Mouse (Mus musculus) midbrain, embryonic 14.5 days (tissue): ENCODE data around the gene Lin37. TPM values are rescaled to one million over a fixed set of nuclear protein-coding genes. Genes with fewer than 3 reads are reported as not detected.

Experiments used
- ATAC-seq: fragments of 200-750 bp; cut with Nextera tagmentation; 2 replicates; pipeline ENCODE4 v1.8.0; 2017; ENCODE audit warnings: moderate number of reproducible peaks, moderate library complexity; ENCODE audit not compliant: low FRiP score, low TSS enrichment
- DNase-seq: peaks from one replicate; pipeline ENCODE4 v3.0.0-alpha.2; 2015
- H3K27ac ChIP-seq: fragments of 300-500 bp; sonication (generic); replicated peaks from 2 replicates; pipeline ENCODE4 v1.5.1; 2014; ENCODE audit warnings: mild to moderate bottlenecking, low read depth, low read length, moderate library complexity
- H3K27me3 ChIP-seq: fragments of 300-500 bp; sonication (generic); 2 replicates; pipeline ENCODE4 v1.6.1; 2014; ENCODE audit warnings: low read length, control low read depth, mixed read lengths; ENCODE audit not compliant: control insufficient read depth, insufficient read depth
- H3K36me3 ChIP-seq: fragments of 300-500 bp; sonication (generic); 2 replicates; pipeline ENCODE4 v1.6.1; 2014; ENCODE audit warnings: low read length, control low read depth; ENCODE audit not compliant: control insufficient read depth, insufficient read depth
- H3K4me1 ChIP-seq: fragments of 300-500 bp; sonication (generic); 2 replicates; pipeline ENCODE4 v1.6.1; 2014; ENCODE audit warnings: mild to moderate bottlenecking, antibody characterized with exemption, low read length, control low read depth; ENCODE audit not compliant: control insufficient read depth, insufficient read depth
- H3K4me2 ChIP-seq: fragments of 300-500 bp; sonication (generic); 2 replicates; pipeline ENCODE4 v1.6.1; 2014; ENCODE audit warnings: mild to moderate bottlenecking, low read length, moderate library complexity
- H3K4me3 ChIP-seq: fragments of 300-500 bp; sonication (generic); replicated peaks from 2 replicates; pipeline ENCODE4 v1.5.1; 2014; ENCODE audit warnings: low read depth, low read length
- H3K9ac ChIP-seq: fragments of 300-500 bp; sonication (generic); replicated peaks from 2 replicates; pipeline ENCODE4 v1.6.1; 2014; ENCODE audit warnings: mild to moderate bottlenecking, low read length, moderate library complexity
- H3K9me3 ChIP-seq: fragments of 300-500 bp; sonication (generic); 2 replicates; pipeline ENCODE4 v1.6.1; 2016; ENCODE audit warnings: low read length, control low read depth, mixed read lengths; ENCODE audit not compliant: control insufficient read depth
- WGBS: fragments of 180-500 bp; shearing (Covaris S2); extraction: QIAGEN DNeasy Blood & Tissue Kit; methylation state at CpG from one replicate; pipeline ENCODE4 v1.1.7; 2014; 5-methylcytosine and 5-hydroxymethylcytosine counted together
- polyA plus RNA-seq: library from polyadenylated mRNA; unstranded; fragments of >200 nt; fragmentation: Nextera tagmentation; extraction: Ambion mirVana; gene quantifications from 2 replicates; pipeline ENCODE4 v1.2.1, GENCODE M21; 2014

Gene Lin37
- polyA plus RNA-seq: 49.9 and 59.1 TPM in 2 replicates

DNA sequence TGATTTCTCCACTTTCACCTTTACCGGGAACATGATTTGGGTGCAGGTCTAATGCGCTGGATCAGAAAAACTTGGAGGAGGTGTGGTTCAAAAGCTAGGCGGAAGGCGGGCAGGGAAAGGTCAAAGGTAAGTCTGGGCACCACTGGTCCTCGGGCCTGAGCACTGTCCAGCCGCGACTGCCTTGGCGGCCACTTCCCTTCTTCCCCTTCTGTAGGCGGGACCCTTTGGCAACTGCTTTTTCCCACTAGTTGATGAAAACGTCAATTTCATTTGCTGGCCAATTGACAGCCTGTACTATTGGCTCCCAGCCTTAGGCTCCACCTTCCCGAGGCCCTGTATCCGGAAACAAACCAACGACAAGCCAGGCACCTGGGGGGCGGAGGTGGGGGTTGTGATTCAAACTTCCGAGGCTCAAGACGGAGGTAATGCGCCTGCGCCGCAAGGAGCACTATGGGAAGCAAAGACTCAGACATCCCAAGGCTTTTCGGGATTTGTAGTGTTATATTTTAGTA is at the start of gene Lin37:
Gene Lin37 (minus strand): TSS at position 396 of the 512 bp plus-strand sequence.
- Histone ChIP-seq H3K27ac (peak within 1 kb of the TSS; percentile 32; the same call in 1 of the 2 replicates), H3K36me3 (peaks cover 28% of the 10 kb centered on the region), H3K4me1 (peaks cover 20% of the 10 kb centered on the region), H3K4me2 (peak within 1 kb of the TSS; percentile 71), H3K4me3 (peak within 1 kb of the TSS; percentile 50), H3K27me3 (no peaks in the 10 kb centered on the region), H3K9me3 (no peaks in the 10 kb centered on the region), H3K9ac (peak within 1 kb of the TSS; percentile 67)
- DNase-seq (peak; percentile 98), ATAC-seq (peak; percentile 87)
- WGBS: 0% methylated on average over 20 of the region's 20 CpGs

DNA sequence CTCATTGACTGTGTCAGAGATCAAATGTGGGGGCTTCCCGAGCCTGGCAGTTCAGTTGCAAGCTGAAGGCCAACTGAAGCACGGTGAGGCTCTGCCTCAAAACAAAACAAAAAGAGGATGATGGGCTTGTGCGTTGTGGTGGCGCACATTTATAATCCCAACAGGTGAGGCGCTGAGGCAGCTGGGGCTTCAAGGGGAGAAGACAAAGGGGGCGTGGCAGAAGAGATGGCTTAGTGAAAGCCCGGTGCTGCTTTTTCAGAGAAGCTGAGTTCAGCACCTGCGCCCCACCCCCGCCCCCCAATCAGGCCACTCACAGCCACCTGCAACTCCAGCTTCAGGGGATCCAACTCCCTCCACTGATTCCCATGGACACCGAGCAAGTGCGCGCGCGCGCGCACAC is 48.8 kb upstream of the Lin37 start:
- H3K27me3 ChIP-seq: no peaks in the 10 kb centered on the region
- no peak overlapping the region for H3K4me3 ChIP-seq
- no peaks in the 10 kb centered on the region for H3K9me3 ChIP-seq
- H3K27ac ChIP-seq: no peak overlapping the region
- no peak overlapping the region for H3K9ac ChIP-seq
- H3K4me1 ChIP-seq: no peaks in the 10 kb centered on the region
- DNase-seq: no peak
- H3K36me3 ChIP-seq: no peaks in the 10 kb centered on the region
- H3K4me2 ChIP-seq: no peak overlapping the region
- no peak for ATAC-seq
- 50% methylated on average over 16 of the region's 16 CpGs for WGBS

DNA sequence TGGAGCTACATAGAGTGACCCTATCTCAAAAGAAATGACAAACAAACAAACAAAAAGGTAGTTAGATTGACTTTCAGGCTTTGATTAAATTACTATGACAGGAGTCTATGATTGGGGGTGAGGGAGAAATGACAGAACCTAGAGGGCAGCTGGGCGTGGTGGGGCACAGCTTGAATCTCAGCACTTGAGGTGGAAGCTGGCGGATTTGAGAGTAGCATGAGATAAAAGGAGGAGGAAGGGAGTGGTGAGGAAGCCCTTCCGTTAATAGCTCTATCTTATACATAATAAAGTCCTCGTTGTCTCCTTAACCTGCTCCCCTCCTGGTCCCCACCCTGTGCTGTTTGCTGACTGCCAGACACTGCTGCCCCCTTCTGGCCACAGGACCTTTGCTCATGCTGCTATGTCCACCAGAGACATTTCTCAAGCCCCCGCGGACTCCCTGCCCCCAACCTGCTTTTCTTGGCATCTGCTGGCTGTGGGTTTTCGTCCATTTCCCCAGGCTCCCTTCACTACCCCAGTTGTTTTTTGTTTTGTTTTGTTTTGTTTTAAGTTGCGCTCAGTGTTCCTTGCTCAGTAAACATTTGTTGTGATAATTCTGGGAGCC is 48.2 kb upstream of the Lin37 start:
- ATAC-seq (no peak; the same call in 1 of the 2 replicates), DNase-seq (peak; percentile 63)
- H3K4me3 ChIP-seq: no peak overlapping the region
- 28% methylated on average over 8 of the region's 8 CpGs for WGBS
- H3K9me3 ChIP-seq: no peaks in the 10 kb centered on the region
- no peaks in the 10 kb centered on the region for H3K4me1 ChIP-seq
- no peaks in the 10 kb centered on the region for H3K36me3 ChIP-seq
- H3K9ac ChIP-seq: no peak overlapping the region
- H3K4me2 ChIP-seq: no peak overlapping the region
- H3K27ac ChIP-seq: no peak overlapping the region
- H3K27me3 ChIP-seq: no peaks in the 10 kb centered on the region

GRCm38 (mm10) chr7:30604944-30605343 is 45.3 kb upstream of the Lin37 start:
- Histone ChIP-seq H3K27me3 (no peaks in the 10 kb centered on the region), H3K27ac (no peak overlapping the region), H3K9ac (no peak overlapping the region), H3K36me3 (no peaks in the 10 kb centered on the region), H3K4me2 (no peak overlapping the region), H3K4me1 (no peaks in the 10 kb centered on the region), H3K4me3 (no peak overlapping the region), H3K9me3 (no peaks in the 10 kb centered on the region)
- DNase-seq (no peak), ATAC-seq (no peak)
- 87% methylated on average over 8 of the region's 8 CpGs for WGBS

GRCm38 (mm10) chr7:30604424-30604823 is 44.8 kb upstream of the Lin37 start:
- WGBS: 64% methylated on average over 8 of the region's 8 CpGs
- no peak for ATAC-seq
- Histone ChIP-seq H3K4me2 (no peak overlapping the region), H3K36me3 (no peaks in the 10 kb centered on the region), H3K4me1 (0 out of 2 replicates have a peak, but pooled peaks cover 3% of the 10 kb centered on the region), H3K9ac (no peak overlapping the region), H3K4me3 (no peak overlapping the region), H3K9me3 (no peaks in the 10 kb centered on the region), H3K27me3 (no peaks in the 10 kb centered on the region), H3K27ac (no peak overlapping the region)
- no peak for DNase-seq

- H3K9me3 ChIP-seq: no peaks in the 10 kb centered on the region
These were observed 42.9 kb upstream of the Lin37 start for GRCm38 (mm10) chr7:30602583-30602982.

DNA sequence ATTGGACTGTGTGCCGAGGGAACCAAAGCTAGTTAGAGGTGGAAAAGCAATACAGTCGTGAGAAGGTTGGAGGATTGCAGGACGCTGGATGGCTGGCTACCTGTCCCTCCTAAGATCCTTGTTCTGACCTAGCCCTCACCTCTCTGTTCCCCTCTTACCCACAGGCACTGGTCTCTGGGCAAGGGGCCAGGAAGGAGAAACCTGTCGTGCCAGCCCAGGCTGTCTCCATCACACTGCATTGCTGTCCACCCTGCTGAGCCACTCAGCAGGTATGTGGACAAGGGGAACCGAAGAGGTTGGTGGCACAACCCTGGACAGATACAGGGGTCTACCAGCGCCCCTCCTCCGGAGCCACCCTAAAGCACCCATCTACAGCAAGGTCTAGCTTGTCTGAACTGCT is 41.0 kb upstream of the Lin37 start:
- ATAC-seq (no peak), DNase-seq (no peak)
- no peak overlapping the region for H3K9ac ChIP-seq
- H3K27me3 ChIP-seq: no peaks in the 10 kb centered on the region
- 79% methylated on average over 7 of the region's 7 CpGs for WGBS
- no peak overlapping the region for H3K4me3 ChIP-seq
- no peak overlapping the region for H3K27ac ChIP-seq
- 0 out of 2 replicates have a peak, but pooled peaks cover 3% of the 10 kb centered on the region for H3K4me1 ChIP-seq
- H3K4me2 ChIP-seq: no peak overlapping the region; the same call in 1 of the 2 replicates
- no peaks in the 10 kb centered on the region for H3K36me3 ChIP-seq
- H3K9me3 ChIP-seq: no peaks in the 10 kb centered on the region

More at GRCm38 (mm10) chr7:30602583-30602982, 42.9 kb upstream of the Lin37 start:
- Histone ChIP-seq H3K9ac (no peak overlapping the region), H3K27ac (no peak overlapping the region), H3K4me1 (0 out of 2 replicates have a peak, but pooled peaks cover 3% of the 10 kb centered on the region), H3K27me3 (no peaks in the 10 kb centered on the region), H3K4me2 (no peak overlapping the region), H3K4me3 (no peak overlapping the region), H3K36me3 (no peaks in the 10 kb centered on the region)
- no peak for ATAC-seq
- 66% methylated on average over 3 of the region's 3 CpGs for WGBS
- no peak for DNase-seq

GRCm38 (mm10) chr7:30599933-30600353 is 40.3 kb upstream of the Lin37 start:
- Histone ChIP-seq H3K4me2 (peak overlapping the region; percentile 42), H3K27ac (no peak overlapping the region), H3K9ac (no peak overlapping the region), H3K4me3 (no peak overlapping the region), H3K4me1 (0 out of 2 replicates have a peak, but pooled peaks cover 3% of the 10 kb centered on the region), H3K27me3 (no peaks in the 10 kb centered on the region), H3K9me3 (no peaks in the 10 kb centered on the region), H3K36me3 (no peaks in the 10 kb centered on the region)
- DNase-seq (peak; percentile 96), ATAC-seq (peak; percentile 97)
- WGBS: under 1% methylated on average over 16 of the region's 16 CpGs

- H3K9me3 ChIP-seq: no peaks in the 10 kb centered on the region
- H3K36me3 ChIP-seq: no peaks in the 10 kb centered on the region
- peak within 1 kb of the TSS; percentile 42 for H3K4me2 ChIP-seq
- H3K9ac ChIP-seq: no peak within 1 kb of the TSS
- H3K4me3 ChIP-seq: no peak within 1 kb of the TSS
- 93% methylated on average over 12 of the region's 12 CpGs for WGBS
- H3K4me1 ChIP-seq: 0 out of 2 replicates have a peak, but pooled peaks cover 3% of the 10 kb centered on the region
- no peak within 1 kb of the TSS for H3K27ac ChIP-seq
- H3K27me3 ChIP-seq: no peaks in the 10 kb centered on the region
- DNase-seq (no peak), ATAC-seq (no peak)
These were observed 39.1 kb upstream of the Lin37 start, which contains the start of gene Zbtb32 for GRCm38 (mm10) chr7:30598786-30599185. TSS of gene Zbtb32 (minus strand) at chr7:30598909.
